Mouse (Mus musculus) kidney, postnatal 4 days (tissue): Measurements from ENCODE around the gene Gnaq.

Source experiments
- DNase-seq, 2 experiments: peaks; one replicate each; pipeline ENCODE4 v3.0.0; 2021; ENCODE audit warnings: mixed read lengths in 2 of 2

The Gnaq gene

GRCm38 (mm10) chr19:16325911-16326310, 193.3 kb downstream of the Gnaq start:
- DNase-seq = peak; percentile 46 to 68

GRCm38 (mm10) chr19:16327401-16328073, 194.9 kb downstream of the Gnaq start:
- DNase-seq = peak in 1 of 2 experiments; percentile 10

- DNase-seq = peak; percentile 83 to 86
Observed at GRCm38 (mm10) chr19:16328074-16328850, 195.6 kb downstream of the Gnaq start.

GRCm38 (mm10) chr19:16329056-16329455, 196.4 kb downstream of the Gnaq start:
- no peak for DNase-seq

GRCm38 (mm10) chr19:16329648-16330047, 197.0 kb downstream of the Gnaq start:
- no peak for DNase-seq

GRCm38 (mm10) chr19:16330161-16330560, 197.5 kb downstream of the Gnaq start:
- no peak for DNase-seq

GRCm38 (mm10) chr19:16331047-16331446, 198.4 kb downstream of the Gnaq start:
- no peak for DNase-seq

GRCm38 (mm10) chr19:16337866-16338530, 205.4 kb downstream of the Gnaq start:
- DNase-seq = no peak

- no peak for DNase-seq
Observed at GRCm38 (mm10) chr19:16339954-16340586, 207.4 kb downstream of the Gnaq start.

- peak in 1 of 2 experiments; percentile 28 for DNase-seq
Observed at GRCm38 (mm10) chr19:16342702-16343101, 210.1 kb downstream of the Gnaq start.

- no peak for DNase-seq
Observed at GRCm38 (mm10) chr19:16345516-16345915, 212.9 kb downstream of the Gnaq start.

GRCm38 (mm10) chr19:16347037-16347436, 214.4 kb downstream of the Gnaq start:
- DNase-seq = no peak

- DNase-seq = no peak
Observed at GRCm38 (mm10) chr19:16353701-16354136, 221.1 kb downstream of the Gnaq start.

- DNase-seq = no peak
Observed at GRCm38 (mm10) chr19:16358148-16358547, 225.5 kb downstream of the Gnaq start.

GRCm38 (mm10) chr19:16358905-16359304, 226.3 kb downstream of the Gnaq start:
- peak; percentile 60 to 70 for DNase-seq

GRCm38 (mm10) chr19:16366465-16367063, 233.9 kb downstream of the Gnaq start:
- DNase-seq = no peak

GRCm38 (mm10) chr19:16367218-16367617, 234.6 kb downstream of the Gnaq start:
- no peak for DNase-seq

GRCm38 (mm10) chr19:16371680-16372079, 239.0 kb downstream of the Gnaq start:
- no peak for DNase-seq

GRCm38 (mm10) chr19:16372752-16373486, 240.3 kb downstream of the Gnaq start:
- DNase-seq = peak in 1 of 2 experiments; percentile 39

- DNase-seq = no peak
Observed at GRCm38 (mm10) chr19:16375881-16376280, 243.2 kb downstream of the Gnaq start.

GRCm38 (mm10) chr19:16378565-16378964, 245.9 kb downstream of the Gnaq start:
- no peak for DNase-seq

- DNase-seq = no peak
Observed at GRCm38 (mm10) chr19:16379687-16380086, 247.1 kb downstream of the Gnaq start.
